11 mouse cellular contexts compared by ENCODE assay signal in genomic region chr7:59245541-59245940, GRCm38 (mm10). TPM values are rescaled to one million over a fixed set of nuclear protein-coding genes. Genes with fewer than 3 reads are reported as not detected.
A peak's percentile ranks its signal among the peaks of the same experiment; 100 is the strongest.
DNase-seq lines count a peak whose midpoint lies in the region; ATAC-seq and TF ChIP-seq lines count a peak whose summit lies in the region.
"Had no signal": no experiment of that assay in that cellular context is flagged by ENCODE, and none has a peak within 500 bp of the region (broad histone marks: within the 10 kb centered on the region; RNA-seq: fewer than 3 reads in every experiment).

No protein-coding gene starts in this region.

- peak; percentile 67; the same call in 1 of the 2 replicates for ATAC-seq in neutrophil, adult 5-6 weeks (ENCODE audit: extremely low read depth, insufficient number of reproducible peaks, low FRiP score, poor library complexity, severe bottlenecking)
- ATAC-seq: forebrain, embryonic 16.5 days had no signal

- WGBS in liver, adult 2 months, result 96% methylated on average over 2 of the region's 2 CpGs

- DNase-seq in liver, adult 2 months (ENCODE audit: extremely low read depth, low read depth, low spot score), result peak; percentile 36
- DNase-seq in liver (no peak), R1 (ENCODE audit: low read depth, low spot score) (peak; percentile 59)
- DNase-seq in CD4-positive helper T cell, adult 2 months (ENCODE audit: low read depth, low spot score), result peak; percentile 27
- DNase-seq in cerebellum, postnatal 10 days, result no peak
- DNase-seq in adrenal gland, postnatal 14 days, result no peak
- DNase-seq: kidney, adult 11 months; layer of hippocampus, postnatal 36 days had no signal

- H3K36me3 ChIP-seq in liver, adult 2 months (ENCODE audit: control insufficient read depth, insufficient read depth, low read length), result peaks cover 5% of the 10 kb centered on the region

- no peaks in the 10 kb centered on the region; the same call in 1 of the 2 replicates for H3K79me2 ChIP-seq in liver, adult 2 months (ENCODE audit: control insufficient read depth, insufficient read depth, low read length)

- H3K4me3 ChIP-seq in liver, adult 2 months (ENCODE audit: insufficient read depth, low read depth, low read length), result no peak overlapping the region
- H3K4me3 ChIP-seq: myocyte had no signal

- no peak overlapping the region for H3K27ac ChIP-seq in liver, adult 2 months (replicated peaks; ENCODE audit: insufficient read depth, low read depth, low read length)

- H3K27me3 ChIP-seq in liver, adult 2 months (ENCODE audit: control insufficient read depth, insufficient read depth, low read length), result no peaks in the 10 kb centered on the region

- H3K9ac ChIP-seq in liver, adult 2 months (ENCODE audit: low read depth, low read length), result no peak overlapping the region

- TF ChIP-seq CTCF in liver, adult 2 months (IDR thresholded peaks at IDR 0.05; ENCODE audit: low read depth, low read length), result peak; percentile 27; the same call in 1 of the 2 replicates

- TF ChIP-seq POLR2A in liver, adult 2 months (IDR thresholded peaks at IDR 0.05; ENCODE audit: extremely low read depth, insufficient read depth, low read length), result no peak

- no peaks in the 10 kb centered on the region for H3K4me1 ChIP-seq in liver, adult 2 months (ENCODE audit: control insufficient read depth, insufficient read depth, low read length)

RNA-seq across cellular contexts. Expression of gene Ube3a, which starts 17.0 kb away (rescaled TPM):
- total RNA-seq in liver, adult 2 months (2014; rRNA removed), result 56.2 and 59.8 TPM in 2 replicates
- polyA plus RNA-seq in liver, adult 2 months (2012; rRNA removed), result 59.5 and 64.1 TPM in 2 replicates
- total RNA-seq in neutrophil, adult 5-6 weeks (2017), result 103 and 104 TPM in 2 replicates
- 151 and 152 TPM in 2 replicates for total RNA-seq in adrenal gland, postnatal 14 days (2021)

Comparison
In these comparisons a context has a peak if more than half of its experiments do, and no peak if none do; other contexts are left out.
1. DNase-seq: peak in liver, adult 2 months (single experiment), CD4-positive helper T cell, adult 2 months (single experiment) and R1 (single experiment); none in liver (single experiment), cerebellum, postnatal 10 days (0 of 2) and adrenal gland, postnatal 14 days (single experiment).